Mouse (Mus musculus): ENCODE data around the gene Spsb4. TPM values are rescaled to one million over a fixed set of nuclear protein-coding genes. Genes with fewer than 3 reads are reported as not detected.

The Spsb4 gene
- total and polyA plus RNA-seq, 3 experiments = 4.2 to 9.1 (median 7.2) TPM

DNA sequence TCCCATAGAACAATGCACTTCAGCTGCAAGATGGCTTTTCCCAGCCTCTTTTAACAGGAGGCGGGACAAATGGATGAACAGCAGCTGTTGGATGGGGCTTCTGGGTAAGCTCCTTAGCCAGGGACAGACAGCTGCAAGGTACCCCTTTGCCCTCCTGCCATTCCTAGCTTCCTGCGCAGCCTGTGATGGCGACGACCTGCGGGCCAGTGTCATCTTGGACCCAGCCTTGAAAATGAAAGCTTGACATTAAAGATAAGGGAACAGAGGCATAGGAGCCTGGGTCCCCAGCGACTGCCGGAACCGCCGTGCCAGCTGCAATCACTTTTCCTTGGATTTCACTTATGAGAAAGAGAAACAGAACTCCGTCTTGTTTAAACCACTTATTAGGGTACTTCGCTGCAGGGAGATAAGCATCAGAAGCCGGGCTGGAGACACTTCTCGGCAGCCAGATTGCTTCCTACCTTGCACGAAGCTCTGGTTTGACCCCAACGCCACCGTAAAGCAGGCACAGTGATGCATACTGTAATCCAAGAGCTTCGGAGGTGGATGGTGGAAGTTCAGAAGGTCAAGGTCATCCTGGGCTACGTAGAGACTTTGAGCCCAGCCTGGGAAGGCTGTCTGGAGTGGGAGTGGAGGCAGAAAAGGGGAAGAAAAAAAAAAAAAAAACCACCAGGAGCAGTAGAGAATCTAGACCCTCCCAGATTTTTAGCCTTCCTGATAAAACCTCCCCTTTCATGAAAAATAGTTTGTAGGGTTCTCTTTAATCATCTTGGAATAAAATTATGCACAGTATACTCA is 38.1 kb upstream of the Spsb4 start:
- Histone ChIP-seq H3K4me1 (ENCODE audit: control insufficient read depth, insufficient read depth, low read length) (no peaks in the 10 kb centered on the region), H3K4me3 (0 out of 2 replicates have a peak overlapping the region, but pooled peaks have one; percentile 5), H3K27me3 (ENCODE audit: control insufficient read depth, insufficient read depth, low read length) (no peaks in the 10 kb centered on the region), H3K27ac (no peak overlapping the region), H3K36me3 (ENCODE audit: control insufficient read depth, insufficient read depth, low read length) (no peaks in the 10 kb centered on the region), H3K79me2 (replicated peaks; ENCODE audit: control insufficient read depth, insufficient read depth, low read length) (no peaks in the 10 kb centered on the region), H3K9ac (ENCODE audit: low read depth, low read length) (no peak overlapping the region)
- intact Hi-C loops (cut with DNase I) = no loop called here
- 33% methylated on average over 18 of the region's 18 CpGs for WGBS
- DNase-seq = no peak
- no peak for TF ChIP-seq EP300 (IDR thresholded peaks at IDR 0.05; ENCODE audit: insufficient read depth, low read depth, low read length)
- no peak for TF ChIP-seq POLR2A (IDR thresholded peaks at IDR 0.05; ENCODE audit: insufficient read depth, low read depth, low read length)
- no peak for TF ChIP-seq CTCF (IDR thresholded peaks at IDR 0.05)

DNA sequence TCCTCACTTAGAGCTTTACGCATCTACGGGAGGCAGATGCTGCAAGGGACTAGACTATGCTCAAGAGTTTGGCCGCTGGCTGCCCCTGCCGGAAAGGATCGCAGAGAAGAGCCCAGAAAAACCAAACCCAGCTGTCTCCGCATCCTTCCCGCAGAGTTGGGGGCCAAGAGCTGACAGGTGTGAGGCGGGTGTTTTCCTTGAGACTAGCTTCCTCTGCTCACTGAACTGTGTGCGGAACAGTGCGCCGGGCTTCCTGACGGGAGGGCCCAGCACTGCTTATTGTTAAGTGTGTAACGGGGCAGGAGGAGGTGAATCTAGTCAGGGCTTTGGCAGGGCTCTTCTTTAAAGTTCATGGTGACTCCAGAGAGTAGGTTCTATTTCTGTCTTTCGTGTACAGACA is 37.3 kb upstream of the Spsb4 start:
- intact Hi-C loops (cut with DNase I) = no loop called here
- no peak for DNase-seq
- TF ChIP-seq POLR2A (IDR thresholded peaks at IDR 0.05; ENCODE audit: insufficient read depth, low read depth, low read length) (no peak), CTCF (IDR thresholded peaks at IDR 0.05) (no peak), EP300 (IDR thresholded peaks at IDR 0.05; ENCODE audit: insufficient read depth, low read depth, low read length) (no peak)
- WGBS = 47% methylated on average over 14 of the region's 14 CpGs
- no peak overlapping the region for H3K27ac ChIP-seq
- no peaks in the 10 kb centered on the region for H3K36me3 ChIP-seq (ENCODE audit: control insufficient read depth, insufficient read depth, low read length)
- H3K9ac ChIP-seq (ENCODE audit: low read depth, low read length) = no peak overlapping the region
- no peak overlapping the region for H3K4me3 ChIP-seq
- no peaks in the 10 kb centered on the region for H3K27me3 ChIP-seq (ENCODE audit: control insufficient read depth, insufficient read depth, low read length)
- H3K79me2 ChIP-seq (replicated peaks; ENCODE audit: control insufficient read depth, insufficient read depth, low read length) = no peaks in the 10 kb centered on the region
- H3K4me1 ChIP-seq (ENCODE audit: control insufficient read depth, insufficient read depth, low read length) = no peaks in the 10 kb centered on the region

DNA sequence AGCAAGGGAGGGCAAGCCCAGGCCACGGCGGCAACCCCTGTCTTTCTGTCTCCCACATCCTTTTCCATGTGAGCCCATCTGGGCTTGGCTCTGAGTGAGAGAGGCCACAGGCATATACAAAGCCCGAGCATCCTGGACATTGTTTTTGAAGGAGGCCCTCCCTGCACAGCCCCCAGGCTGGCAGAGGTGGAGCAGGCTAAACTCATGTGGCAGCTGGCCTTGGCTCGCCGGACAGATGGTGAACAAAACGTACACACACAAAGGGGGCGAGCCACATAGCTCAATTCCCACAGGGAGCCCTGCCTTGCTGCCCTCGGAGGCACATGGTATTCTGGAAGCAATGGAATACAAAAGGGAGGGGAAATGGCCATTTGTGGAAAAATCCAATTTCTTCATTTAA is 32.5 kb upstream of the Spsb4 start:
- Histone ChIP-seq H3K27ac (no peak overlapping the region), H3K9ac (ENCODE audit: low read depth, low read length) (no peak overlapping the region), H3K4me3 (no peak overlapping the region), H3K27me3 (ENCODE audit: control insufficient read depth, insufficient read depth, low read length) (no peaks in the 10 kb centered on the region), H3K36me3 (ENCODE audit: control insufficient read depth, insufficient read depth, low read length) (no peaks in the 10 kb centered on the region), H3K79me2 (replicated peaks; ENCODE audit: control insufficient read depth, insufficient read depth, low read length) (no peaks in the 10 kb centered on the region), H3K4me1 (ENCODE audit: control insufficient read depth, insufficient read depth, low read length) (no peaks in the 10 kb centered on the region)
- intact Hi-C loops (cut with DNase I) = no loop called here
- TF ChIP-seq CTCF (IDR thresholded peaks at IDR 0.05) (no peak), EP300 (IDR thresholded peaks at IDR 0.05; ENCODE audit: insufficient read depth, low read depth, low read length) (no peak), POLR2A (IDR thresholded peaks at IDR 0.05; ENCODE audit: insufficient read depth, low read depth, low read length) (no peak)
- DNase-seq = no peak
- WGBS = 50% methylated on average over 8 of the region's 8 CpGs

DNA sequence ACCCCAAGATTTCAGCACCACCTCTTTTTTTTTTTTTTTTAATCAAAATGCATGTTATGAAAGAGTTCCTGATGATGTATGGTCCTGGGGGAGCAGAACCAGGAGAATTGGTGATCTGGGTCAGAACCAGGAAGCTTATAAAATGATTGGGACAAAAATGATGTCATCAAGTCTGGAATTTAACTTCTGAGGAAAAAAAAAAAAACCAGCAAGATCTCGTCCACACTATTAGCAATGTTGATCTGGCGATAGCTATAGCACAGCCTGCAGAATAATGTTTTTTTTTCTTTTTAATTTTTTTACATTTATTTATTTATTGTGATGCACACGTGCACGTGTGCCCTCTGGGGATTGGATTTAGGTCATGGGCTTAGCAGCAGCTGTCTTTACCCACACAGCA is 27.6 kb upstream of the Spsb4 start:
- Histone ChIP-seq H3K79me2 (replicated peaks; ENCODE audit: control insufficient read depth, insufficient read depth, low read length) (no peaks in the 10 kb centered on the region), H3K4me3 (no peak overlapping the region)
- 68% methylated on average over 4 of the region's 4 CpGs for WGBS

GRCm38 (mm10) chr9:97041633-97042032 is 23.0 kb upstream of the Spsb4 start:
- H3K4me3 ChIP-seq = no peak overlapping the region
- no peak overlapping the region for H3K27ac ChIP-seq
- no peaks in the 10 kb centered on the region for H3K36me3 ChIP-seq (ENCODE audit: control insufficient read depth, insufficient read depth, low read length)
- H3K79me2 ChIP-seq (replicated peaks; ENCODE audit: control insufficient read depth, insufficient read depth, low read length) = no peaks in the 10 kb centered on the region
- TF ChIP-seq EP300 (IDR thresholded peaks at IDR 0.05; ENCODE audit: insufficient read depth, low read depth, low read length) = no peak
- H3K4me1 ChIP-seq (ENCODE audit: control insufficient read depth, insufficient read depth, low read length) = no peaks in the 10 kb centered on the region
- WGBS = 83% methylated on average over 8 of the region's 8 CpGs
- DNase-seq = no peak
- no peaks in the 10 kb centered on the region for H3K27me3 ChIP-seq (ENCODE audit: control insufficient read depth, insufficient read depth, low read length)
- intact Hi-C loops (cut with DNase I) = no loop called here
- no peak overlapping the region for H3K9ac ChIP-seq (ENCODE audit: low read depth, low read length)

More for the DNA sequence above, 27.6 kb upstream of the Spsb4 start:
- Histone ChIP-seq H3K4me1 (ENCODE audit: control insufficient read depth, insufficient read depth, low read length) (no peaks in the 10 kb centered on the region), H3K9ac (ENCODE audit: low read depth, low read length) (no peak overlapping the region), H3K27me3 (ENCODE audit: control insufficient read depth, insufficient read depth, low read length) (no peaks in the 10 kb centered on the region), H3K36me3 (ENCODE audit: control insufficient read depth, insufficient read depth, low read length) (no peaks in the 10 kb centered on the region), H3K27ac (no peak overlapping the region)
- no peak for DNase-seq
- intact Hi-C loops (cut with DNase I) = no loop called here
- TF ChIP-seq EP300 (IDR thresholded peaks at IDR 0.05; ENCODE audit: insufficient read depth, low read depth, low read length) = no peak
- TF ChIP-seq CTCF (IDR thresholded peaks at IDR 0.05) = no peak
- TF ChIP-seq POLR2A (IDR thresholded peaks at IDR 0.05; ENCODE audit: insufficient read depth, low read depth, low read length) = no peak

- no peak overlapping the region for H3K4me3 ChIP-seq
- no peaks in the 10 kb centered on the region for H3K79me2 ChIP-seq (replicated peaks; ENCODE audit: control insufficient read depth, insufficient read depth, low read length)
- 81% methylated on average over 3 of the region's 3 CpGs for WGBS
- H3K27ac ChIP-seq = no peak overlapping the region
- intact Hi-C loops (cut with DNase I) = no loop called here
- H3K9ac ChIP-seq (ENCODE audit: low read depth, low read length) = no peak overlapping the region
- H3K36me3 ChIP-seq (ENCODE audit: control insufficient read depth, insufficient read depth, low read length) = no peaks in the 10 kb centered on the region
- H3K27me3 ChIP-seq (ENCODE audit: control insufficient read depth, insufficient read depth, low read length) = no peaks in the 10 kb centered on the region
- TF ChIP-seq EP300 (IDR thresholded peaks at IDR 0.05; ENCODE audit: insufficient read depth, low read depth, low read length) (no peak), POLR2A (IDR thresholded peaks at IDR 0.05; ENCODE audit: insufficient read depth, low read depth, low read length) (no peak), CTCF (IDR thresholded peaks at IDR 0.05) (no peak)
- H3K4me1 ChIP-seq (ENCODE audit: control insufficient read depth, insufficient read depth, low read length) = no peaks in the 10 kb centered on the region
- no peak for DNase-seq
Measured at GRCm38 (mm10) chr9:97038010-97038409, 19.4 kb upstream of the Spsb4 start.

Measured in heart, adult 2 months (tissue).